Mouse (Mus musculus): ENCODE measurements around the gene Ogg1.

DNA sequence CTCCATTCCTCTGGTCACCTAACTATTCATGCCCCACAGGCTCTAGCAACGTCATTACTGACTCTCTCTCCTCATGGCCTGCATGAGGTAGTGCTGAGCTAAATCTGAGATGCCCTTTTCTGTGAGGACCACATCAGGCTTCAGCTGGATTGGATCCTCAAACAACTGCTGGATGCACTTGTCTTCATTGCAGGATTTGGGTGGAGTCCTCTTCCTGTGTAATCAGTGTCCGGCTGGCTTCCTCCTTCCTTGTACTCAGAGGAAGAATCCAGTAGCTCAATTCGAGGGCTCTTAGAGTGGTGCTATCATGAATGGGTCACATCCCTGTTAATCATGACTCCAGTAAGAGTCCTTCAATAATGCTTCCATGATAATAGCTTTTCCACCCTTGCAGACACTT, 26.9 kb downstream of the Ogg1 start:
- TF ChIP-seq GATA1 (IDR thresholded peaks at IDR 0.05; ENCODE audit: low read length): no peak
- no peak for TF ChIP-seq TAL1 (IDR thresholded peaks at IDR 0.05; ENCODE audit: low read length)
